Mouse (Mus musculus): Measurements from ENCODE around the gene Wdr25.

GRCm38 (mm10) chr12:108967631-108968030 is 74.2 kb downstream of the Wdr25 start:
- no peak for TF ChIP-seq POLR2A (IDR thresholded peaks at IDR 0.05; ENCODE audit: extremely low read depth, insufficient read depth, low read length)
- no peak for TF ChIP-seq CTCF (IDR thresholded peaks at IDR 0.05; ENCODE audit: low read depth, low read length)

All from liver, adult 2 months (tissue).